Mouse (Mus musculus): Measurements from ENCODE around the gene Vav3. TPM values are rescaled to one million over a fixed set of nuclear protein-coding genes. Genes with fewer than 3 reads are reported as not detected.

Vav3 gene
- polyA plus RNA-seq, 1 experiment: 2.2 TPM

DNA sequence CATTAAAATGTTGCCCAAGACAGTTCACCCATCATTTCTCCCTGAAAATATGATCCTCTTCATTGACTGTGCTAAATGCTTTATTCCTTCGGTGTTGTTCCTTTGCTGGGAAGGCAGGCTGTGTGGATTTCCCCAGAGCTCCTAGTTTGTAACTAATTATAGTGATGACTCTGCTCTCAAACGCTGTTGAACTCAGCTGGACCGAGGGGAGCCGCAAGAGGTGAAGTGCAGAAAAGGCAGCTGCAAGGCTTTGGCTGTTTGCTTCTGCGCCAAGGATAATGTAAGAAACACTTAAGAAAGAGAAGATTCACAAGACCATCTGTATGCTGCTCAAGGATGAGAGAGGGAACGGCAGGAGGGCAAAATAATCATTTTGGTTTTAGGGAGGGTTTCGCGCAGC, 136.1 kb downstream of the Vav3 start:
- H3K4me3 ChIP-seq (ENCODE audit: insufficient read depth, poor library complexity, severe bottlenecking): no peak overlapping the region
- H3ac ChIP-seq (ENCODE audit: control insufficient read depth, insufficient read length, low read depth): no peak overlapping the region
- no peaks in the 10 kb centered on the region for H3K79me2 ChIP-seq (ENCODE audit: control insufficient read depth, insufficient read depth)
- TF ChIP-seq CTCF (IDR thresholded peaks at IDR 0.05; ENCODE audit: control insufficient read depth, insufficient read depth, insufficient read length) (no peak), USF1 (IDR thresholded peaks at IDR 0.05; ENCODE audit: low read depth) (no peak), MAX (IDR thresholded peaks at IDR 0.05) (no peak), CEBPB (IDR thresholded peaks at IDR 0.05; ENCODE audit: low read depth) (no peak), FOSL1 (IDR thresholded peaks at IDR 0.05; ENCODE audit: insufficient read depth, low read length, poor library complexity, severe bottlenecking) (no peak), MYOD1 (IDR thresholded peaks at IDR 0.05; ENCODE audit: control insufficient read depth, insufficient read length, low read depth) (no peak), MYOG (IDR thresholded peaks at IDR 0.05; ENCODE audit: control insufficient read depth, extremely low read depth, insufficient read length) (no peak)
- no peaks in the 10 kb centered on the region for H3K79me3 ChIP-seq (ENCODE audit: low read depth)
- no peaks in the 10 kb centered on the region for H3K27me3 ChIP-seq (ENCODE audit: control insufficient read depth, insufficient read depth, insufficient read length)
- no peaks in the 10 kb centered on the region for H3K36me3 ChIP-seq (ENCODE audit: control insufficient read depth, insufficient read depth)

DNA sequence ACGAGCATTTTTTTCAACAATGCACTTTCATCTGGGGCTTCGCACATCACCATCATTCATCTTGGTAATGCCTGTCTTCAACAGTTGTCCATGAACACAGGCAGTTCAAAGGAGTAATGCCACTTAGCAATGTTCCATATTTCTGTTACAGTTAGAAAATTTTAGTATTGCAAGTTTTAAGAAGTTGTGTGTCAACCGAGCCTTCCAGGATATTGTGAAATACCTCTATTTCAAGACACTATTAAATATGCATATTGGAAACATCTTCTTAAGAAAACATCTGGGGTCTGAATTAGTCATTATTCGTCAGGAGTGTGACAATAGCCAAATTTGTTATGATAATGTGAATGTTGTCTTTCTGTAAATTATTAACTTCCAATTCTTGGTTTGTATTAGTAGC, 137.8 kb downstream of the Vav3 start:
- TF ChIP-seq USF1 (IDR thresholded peaks at IDR 0.05; ENCODE audit: low read depth) (no peak), CTCF (IDR thresholded peaks at IDR 0.05; ENCODE audit: control insufficient read depth, insufficient read depth, insufficient read length) (no peak), MAX (IDR thresholded peaks at IDR 0.05) (no peak), MYOG (IDR thresholded peaks at IDR 0.05; ENCODE audit: control insufficient read depth, extremely low read depth, insufficient read length) (no peak), FOSL1 (IDR thresholded peaks at IDR 0.05; ENCODE audit: insufficient read depth, low read length, poor library complexity, severe bottlenecking) (no peak), CEBPB (IDR thresholded peaks at IDR 0.05; ENCODE audit: low read depth) (no peak), MYOD1 (IDR thresholded peaks at IDR 0.05; ENCODE audit: control insufficient read depth, insufficient read length, low read depth) (no peak)
- Histone ChIP-seq H3K79me3 (ENCODE audit: low read depth) (no peaks in the 10 kb centered on the region), H3K79me2 (ENCODE audit: control insufficient read depth, insufficient read depth) (no peaks in the 10 kb centered on the region), H3K36me3 (ENCODE audit: control insufficient read depth, insufficient read depth) (no peaks in the 10 kb centered on the region), H3ac (ENCODE audit: control insufficient read depth, insufficient read length, low read depth) (no peak overlapping the region), H3K27me3 (ENCODE audit: control insufficient read depth, insufficient read depth, insufficient read length) (no peaks in the 10 kb centered on the region), H3K4me3 (ENCODE audit: insufficient read depth, poor library complexity, severe bottlenecking) (no peak overlapping the region)

DNA sequence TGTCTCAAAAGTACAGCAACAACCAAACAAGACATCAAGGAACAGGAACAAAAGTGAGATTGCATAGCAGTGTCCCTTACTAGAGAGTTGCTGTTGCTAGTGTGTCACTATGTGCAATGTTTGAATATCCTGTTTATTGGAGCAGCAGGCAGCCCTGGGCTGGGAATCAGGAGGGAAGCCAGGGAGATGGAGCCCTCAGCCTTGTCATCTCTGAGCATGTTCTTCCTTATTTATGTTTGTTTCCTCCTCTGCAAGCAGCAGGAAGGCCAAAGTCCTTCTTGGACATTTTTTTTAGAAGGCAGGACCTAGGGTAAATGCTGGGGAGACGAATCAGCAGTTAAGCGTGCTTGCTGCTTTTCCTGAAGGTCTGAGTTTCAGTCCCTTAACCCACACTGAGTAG, 140.2 kb downstream of the Vav3 start:
- Histone ChIP-seq H3K4me3 (ENCODE audit: insufficient read depth, poor library complexity, severe bottlenecking) (no peak overlapping the region), H3K79me3 (ENCODE audit: low read depth) (no peaks in the 10 kb centered on the region), H3K27me3 (ENCODE audit: control insufficient read depth, insufficient read depth, insufficient read length) (no peaks in the 10 kb centered on the region), H3K36me3 (ENCODE audit: control insufficient read depth, insufficient read depth) (no peaks in the 10 kb centered on the region), H3K79me2 (ENCODE audit: control insufficient read depth, insufficient read depth) (no peaks in the 10 kb centered on the region), H3ac (ENCODE audit: control insufficient read depth, insufficient read length, low read depth) (no peak overlapping the region)
- no peak for TF ChIP-seq CTCF (IDR thresholded peaks at IDR 0.05; ENCODE audit: control insufficient read depth, insufficient read depth, insufficient read length)
- TF ChIP-seq MYOG (IDR thresholded peaks at IDR 0.05; ENCODE audit: control insufficient read depth, extremely low read depth, insufficient read length): no peak
- no peak for TF ChIP-seq MAX (IDR thresholded peaks at IDR 0.05)
- no peak for TF ChIP-seq MYOD1 (IDR thresholded peaks at IDR 0.05; ENCODE audit: control insufficient read depth, insufficient read length, low read depth)
- TF ChIP-seq FOSL1 (IDR thresholded peaks at IDR 0.05; ENCODE audit: insufficient read depth, low read length, poor library complexity, severe bottlenecking): no peak
- TF ChIP-seq CEBPB (IDR thresholded peaks at IDR 0.05; ENCODE audit: low read depth): no peak
- TF ChIP-seq USF1 (IDR thresholded peaks at IDR 0.05; ENCODE audit: low read depth): no peak

DNA sequence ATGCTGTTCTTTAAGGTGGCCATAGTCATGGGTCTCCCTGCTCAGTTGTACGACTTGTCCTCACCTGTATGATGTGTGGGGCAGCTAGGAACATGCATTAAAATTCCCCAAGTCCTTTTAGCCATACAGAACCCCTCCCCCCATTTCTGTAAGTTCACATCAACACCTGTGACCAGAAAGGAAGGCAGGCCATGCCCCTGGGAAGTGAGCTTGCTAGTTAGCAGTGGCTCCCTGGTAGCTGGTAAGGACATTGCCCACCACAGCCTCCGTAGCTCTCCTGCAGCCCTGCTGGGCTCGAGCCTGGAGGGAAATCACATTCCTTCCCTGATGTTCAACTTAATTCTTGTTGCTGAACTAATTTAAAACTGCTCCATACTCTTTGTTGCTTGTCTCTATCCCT, 146.3 kb downstream of the Vav3 start:
- no peaks in the 10 kb centered on the region for H3K79me2 ChIP-seq (ENCODE audit: control insufficient read depth, insufficient read depth)
- H3K36me3 ChIP-seq (ENCODE audit: control insufficient read depth, insufficient read depth): no peaks in the 10 kb centered on the region
- H3K27me3 ChIP-seq (ENCODE audit: control insufficient read depth, insufficient read depth, insufficient read length): no peaks in the 10 kb centered on the region
- no peak overlapping the region for H3ac ChIP-seq (ENCODE audit: control insufficient read depth, insufficient read length, low read depth)
- H3K79me3 ChIP-seq (ENCODE audit: low read depth): no peaks in the 10 kb centered on the region
- TF ChIP-seq USF1 (IDR thresholded peaks at IDR 0.05; ENCODE audit: low read depth) (no peak), MYOG (IDR thresholded peaks at IDR 0.05; ENCODE audit: control insufficient read depth, extremely low read depth, insufficient read length) (no peak), CTCF (IDR thresholded peaks at IDR 0.05; ENCODE audit: control insufficient read depth, insufficient read depth, insufficient read length) (no peak), FOSL1 (IDR thresholded peaks at IDR 0.05; ENCODE audit: insufficient read depth, low read length, poor library complexity, severe bottlenecking) (no peak), CEBPB (IDR thresholded peaks at IDR 0.05; ENCODE audit: low read depth) (no peak), MYOD1 (IDR thresholded peaks at IDR 0.05; ENCODE audit: control insufficient read depth, insufficient read length, low read depth) (no peak), MAX (IDR thresholded peaks at IDR 0.05) (no peak)
- H3K4me3 ChIP-seq (ENCODE audit: insufficient read depth, poor library complexity, severe bottlenecking): no peak overlapping the region

DNA sequence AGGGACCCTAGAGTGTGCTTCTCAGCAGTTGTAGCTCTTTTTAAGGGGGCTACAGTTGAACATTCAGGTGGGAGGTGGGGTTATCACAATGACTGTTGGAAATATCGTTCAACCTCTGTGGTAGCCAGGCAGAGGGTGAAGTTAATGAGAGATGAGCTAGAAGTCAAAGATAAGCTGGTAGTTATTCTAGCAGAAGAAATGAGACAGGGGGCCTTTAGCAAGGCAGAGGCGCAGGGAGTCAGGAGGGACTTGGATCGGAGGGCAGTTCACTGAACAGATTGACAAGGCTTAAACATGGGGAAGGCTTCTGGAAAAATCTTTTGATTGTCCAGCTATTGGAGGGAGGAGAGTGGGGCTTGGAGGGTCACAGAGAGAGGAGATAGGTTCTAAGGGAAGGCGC, 147.4 kb downstream of the Vav3 start:
- TF ChIP-seq MYOD1 (IDR thresholded peaks at IDR 0.05; ENCODE audit: control insufficient read depth, insufficient read length, low read depth) (no peak), USF1 (IDR thresholded peaks at IDR 0.05; ENCODE audit: low read depth) (no peak), MAX (IDR thresholded peaks at IDR 0.05) (no peak), FOSL1 (IDR thresholded peaks at IDR 0.05; ENCODE audit: insufficient read depth, low read length, poor library complexity, severe bottlenecking) (no peak), MYOG (IDR thresholded peaks at IDR 0.05; ENCODE audit: control insufficient read depth, extremely low read depth, insufficient read length) (no peak), CTCF (IDR thresholded peaks at IDR 0.05; ENCODE audit: control insufficient read depth, insufficient read depth, insufficient read length) (no peak), CEBPB (IDR thresholded peaks at IDR 0.05; ENCODE audit: low read depth) (no peak)
- Histone ChIP-seq H3K27me3 (ENCODE audit: control insufficient read depth, insufficient read depth, insufficient read length) (no peaks in the 10 kb centered on the region), H3ac (ENCODE audit: control insufficient read depth, insufficient read length, low read depth) (no peak overlapping the region), H3K36me3 (ENCODE audit: control insufficient read depth, insufficient read depth) (no peaks in the 10 kb centered on the region), H3K79me3 (ENCODE audit: low read depth) (no peaks in the 10 kb centered on the region), H3K79me2 (ENCODE audit: control insufficient read depth, insufficient read depth) (no peaks in the 10 kb centered on the region), H3K4me3 (ENCODE audit: insufficient read depth, poor library complexity, severe bottlenecking) (no peak overlapping the region)

DNA sequence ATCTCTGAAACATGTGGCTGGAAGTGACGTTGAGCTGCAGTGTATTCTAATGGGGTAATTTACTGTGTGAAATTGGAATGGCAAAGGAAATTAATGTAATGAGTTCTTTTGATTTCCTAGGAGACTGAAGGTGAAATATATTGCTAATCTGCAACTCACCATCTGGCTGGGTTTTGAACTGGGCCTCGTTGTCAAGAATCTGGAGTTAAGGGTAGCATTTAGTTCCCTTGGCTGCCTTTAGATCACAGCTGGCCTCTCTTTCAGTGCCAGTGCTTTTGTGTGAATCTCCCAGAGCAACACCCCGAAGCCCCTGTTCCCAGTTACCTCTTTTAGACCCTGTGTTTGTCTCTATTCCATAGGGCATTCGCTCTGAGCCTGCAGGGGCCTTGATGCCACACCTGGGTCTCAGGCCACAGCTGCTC, 148.3 kb downstream of the Vav3 start:
- TF ChIP-seq CTCF (IDR thresholded peaks at IDR 0.05; ENCODE audit: control insufficient read depth, insufficient read depth, insufficient read length) (no peak), MYOG (IDR thresholded peaks at IDR 0.05; ENCODE audit: control insufficient read depth, extremely low read depth, insufficient read length) (no peak), MAX (IDR thresholded peaks at IDR 0.05) (no peak), USF1 (IDR thresholded peaks at IDR 0.05; ENCODE audit: low read depth) (no peak), CEBPB (IDR thresholded peaks at IDR 0.05; ENCODE audit: low read depth) (no peak), MYOD1 (IDR thresholded peaks at IDR 0.05; ENCODE audit: control insufficient read depth, insufficient read length, low read depth) (no peak), FOSL1 (IDR thresholded peaks at IDR 0.05; ENCODE audit: insufficient read depth, low read length, poor library complexity, severe bottlenecking) (no peak)
- Histone ChIP-seq H3K79me3 (ENCODE audit: low read depth) (no peaks in the 10 kb centered on the region), H3K4me3 (ENCODE audit: insufficient read depth, poor library complexity, severe bottlenecking) (no peak overlapping the region), H3K27me3 (ENCODE audit: control insufficient read depth, insufficient read depth, insufficient read length) (no peaks in the 10 kb centered on the region), H3K79me2 (ENCODE audit: control insufficient read depth, insufficient read depth) (no peaks in the 10 kb centered on the region), H3ac (ENCODE audit: control insufficient read depth, insufficient read length, low read depth) (no peak overlapping the region), H3K36me3 (ENCODE audit: control insufficient read depth, insufficient read depth) (no peaks in the 10 kb centered on the region)

Data from C2C12 (cell line).